Mouse (Mus musculus) ES-E14 (cell line): Measurements from ENCODE around the gene Ahsg. TPM values are rescaled to one million over a fixed set of nuclear protein-coding genes. Genes with fewer than 3 reads are reported as not detected.
A peak's percentile ranks its signal among the peaks of the same experiment; 100 is the strongest.

Experiments used
- DNase-seq: peaks from one replicate; pipeline ENCODE4 v3.0.0-alpha.2; 2013; ENCODE audit warnings: low read depth, low spot score
- H3K27ac ChIP-seq: 2 replicates; pipeline ENCODE4 v1.5.1; 2012; ENCODE audit warnings: low read depth, mild to moderate bottlenecking, low read length, moderate library complexity, mixed read lengths; ENCODE audit not compliant: poor library complexity, insufficient read depth, severe bottlenecking
- H3K36me3 ChIP-seq: 2 replicates; pipeline ENCODE4 v1.6.1; 2012; ENCODE audit warnings: mild to moderate bottlenecking, low read length, moderate library complexity, mixed read lengths; ENCODE audit not compliant: control insufficient read depth, poor library complexity, insufficient read depth, severe bottlenecking
- H3K4me1 ChIP-seq, 2 experiments: fragments of 150-350 bp in 1 of 2; sonication (generic) in 1 of 2; 2 replicates each; pipeline ENCODE4 v1.6.1; 2012; ENCODE audit warnings: low read length in 2 of 2, mild to moderate bottlenecking in 1 of 2, mixed read lengths in 1 of 2; ENCODE audit not compliant: control insufficient read depth in 2 of 2, insufficient read depth in 2 of 2, poor library complexity in 1 of 2
- H3K4me3 ChIP-seq, 2 experiments: fragments of 150-350 bp in 1 of 2; sonication (generic) in 1 of 2; 2 replicates each; pipeline ENCODE4 v1.5.1; 2012; ENCODE audit warnings: low read length in 2 of 2, low read depth in 1 of 2, mild to moderate bottlenecking in 1 of 2, mixed read lengths in 1 of 2; ENCODE audit not compliant: insufficient read depth in 1 of 2, poor library complexity in 1 of 2, severe bottlenecking in 1 of 2
- H3K9ac ChIP-seq: 2 replicates; pipeline ENCODE4 v1.6.1; 2012; ENCODE audit warnings: low read depth, mild to moderate bottlenecking, low read length, mixed read lengths; ENCODE audit not compliant: poor library complexity, insufficient read depth, severe bottlenecking
- H3K9me3 ChIP-seq: fragments of 150-350 bp; sonication (generic); 2 replicates; pipeline ENCODE4 v1.6.1; 2012; ENCODE audit warnings: low read depth, mild to moderate bottlenecking, low read length; ENCODE audit not compliant: control insufficient read depth, insufficient read depth
- CHD2 ChIP-seq: IDR thresholded peaks from 2 replicates; pipeline ENCODE4 v1.6.1; 2014; ENCODE audit warnings: mild to moderate bottlenecking, low read depth, low read length, inconsistent platforms
- HCFC1 ChIP-seq: IDR thresholded peaks from 2 replicates; pipeline ENCODE4 v1.6.1; 2012; ENCODE audit warnings: low read length, inconsistent platforms, borderline replicate concordance; ENCODE audit not compliant: insufficient read depth
- MAFK ChIP-seq: IDR thresholded peaks from 2 replicates; pipeline ENCODE4 v1.6.1; 2014; ENCODE audit warnings: mild to moderate bottlenecking, low read depth, low read length, inconsistent platforms; ENCODE audit not compliant: insufficient read depth
- ZC3H11A ChIP-seq: IDR thresholded peaks from 2 replicates; pipeline ENCODE4 v1.6.1; 2012; ENCODE audit warnings: low read depth, mild to moderate bottlenecking, inconsistent platforms, low read length, borderline replicate concordance
- ZNF384 ChIP-seq: IDR thresholded peaks from 2 replicates; pipeline ENCODE4 v1.6.1; 2012; ENCODE audit warnings: low read depth, low read length, inconsistent platforms
- in situ Hi-C, 2 experiments: fragments of 600-800 bp; cut with MboI; formaldehyde crosslinking; loops; one replicate each; pipeline ENCODE4 v1.15.1; 2025; ENCODE audit warnings: low sequenced_read_pairs in 2 of 2, inconsistent platforms in 1 of 2; ENCODE audit not compliant: unreplicated experiment in 2 of 2
- total RNA-seq: library from RNA; depleted of rRNA; stranded (reverse); fragments of 300-350 nt; gene quantifications from 2 replicates; pipeline ENCODE4 v1.2.3, GENCODE M21; 2012

Gene Ahsg
- total RNA-seq, 1 experiment, result 1.8 TPM

GRCm38 (mm10) chr16:22921761-22922160 lies 30.7 kb downstream of the Ahsg start:
- Histone ChIP-seq H3K27ac (no peak overlapping the region), H3K9ac (no peak overlapping the region), H3K36me3 (no peaks in the 10 kb centered on the region), H3K4me3 (no peak overlapping the region), H3K4me1 (peaks cover 0 to 13% of the 10 kb centered on the region in 2 experiments; a peak in 3 of 4 replicates), H3K9me3 (no peaks in the 10 kb centered on the region)
- TF ChIP-seq MAFK, result no peak
- no peak for TF ChIP-seq ZC3H11A
- no peak for TF ChIP-seq ZNF384
- in situ Hi-C loops, result no loop called here
- DNase-seq, result no peak

DNA sequence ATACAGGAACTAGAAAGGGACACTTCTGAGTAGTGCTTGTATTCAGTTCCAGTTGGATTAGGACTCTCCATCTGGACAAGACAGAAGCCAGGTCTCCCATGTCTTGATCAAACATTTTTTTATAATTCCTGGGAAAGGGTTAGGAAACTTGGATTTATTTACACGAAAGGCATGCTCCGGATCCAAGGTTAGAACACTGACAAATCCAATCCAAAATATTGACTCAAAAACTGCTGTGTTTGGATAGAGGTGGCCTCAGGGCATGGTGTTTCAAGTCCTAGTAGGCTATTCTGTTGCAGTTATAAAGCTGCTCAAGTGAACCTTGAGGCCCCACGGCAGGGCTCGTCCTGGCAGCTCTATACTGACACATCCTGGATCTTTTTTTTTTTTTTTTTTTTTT lies 31.4 kb downstream of the Ahsg start:
- no peak for TF ChIP-seq MAFK
- no peak for TF ChIP-seq HCFC1
- TF ChIP-seq ZC3H11A, result no peak
- no peak for TF ChIP-seq ZNF384
- no peak for TF ChIP-seq CHD2
- H3K27ac ChIP-seq, result no peak overlapping the region
- peaks cover 0 to 13% of the 10 kb centered on the region in 2 experiments; a peak in 3 of 4 replicates for H3K4me1 ChIP-seq
- DNase-seq, result no peak
- H3K9ac ChIP-seq, result no peak overlapping the region
- in situ Hi-C loops, result no loop called here
- H3K9me3 ChIP-seq, result no peaks in the 10 kb centered on the region
- H3K36me3 ChIP-seq, result no peaks in the 10 kb centered on the region
- H3K4me3 ChIP-seq, result no peak overlapping the region

- TF ChIP-seq ZC3H11A (no peak), ZNF384 (no peak), CHD2 (no peak), HCFC1 (no peak), MAFK (no peak)
- no peak overlapping the region for H3K9ac ChIP-seq
- no peaks in the 10 kb centered on the region for H3K36me3 ChIP-seq
- H3K4me1 ChIP-seq, result peaks cover 0 to 9% of the 10 kb centered on the region in 2 experiments; a peak in 2 of 4 replicates
- DNase-seq, result no peak
- H3K4me3 ChIP-seq, result no peak overlapping the region
- in situ Hi-C loops, result no loop called here
- no peak overlapping the region for H3K27ac ChIP-seq
- H3K9me3 ChIP-seq, result no peaks in the 10 kb centered on the region
Measured at GRCm38 (mm10) chr16:22929575-22929974, 38.5 kb downstream of the Ahsg start.

- H3K9ac ChIP-seq, result no peak overlapping the region
- no peaks in the 10 kb centered on the region for H3K9me3 ChIP-seq
- H3K4me1 ChIP-seq, result peaks cover 0 to 9% of the 10 kb centered on the region in 2 experiments; a peak in 2 of 4 replicates
- no peak for DNase-seq
- H3K36me3 ChIP-seq, result no peaks in the 10 kb centered on the region
- no peak for TF ChIP-seq ZNF384
- no peak for TF ChIP-seq ZC3H11A
- no peak for TF ChIP-seq MAFK
- no peak for TF ChIP-seq HCFC1
- no peak for TF ChIP-seq CHD2
- peak overlapping the region in 1 of 2 experiments; percentile 41; a peak in 1 of 4 replicates for H3K4me3 ChIP-seq
- no peak overlapping the region for H3K27ac ChIP-seq
- in situ Hi-C loops, result no loop called here
Measured at GRCm38 (mm10) chr16:22931431-22932200, 40.5 kb downstream of the Ahsg start.

DNA sequence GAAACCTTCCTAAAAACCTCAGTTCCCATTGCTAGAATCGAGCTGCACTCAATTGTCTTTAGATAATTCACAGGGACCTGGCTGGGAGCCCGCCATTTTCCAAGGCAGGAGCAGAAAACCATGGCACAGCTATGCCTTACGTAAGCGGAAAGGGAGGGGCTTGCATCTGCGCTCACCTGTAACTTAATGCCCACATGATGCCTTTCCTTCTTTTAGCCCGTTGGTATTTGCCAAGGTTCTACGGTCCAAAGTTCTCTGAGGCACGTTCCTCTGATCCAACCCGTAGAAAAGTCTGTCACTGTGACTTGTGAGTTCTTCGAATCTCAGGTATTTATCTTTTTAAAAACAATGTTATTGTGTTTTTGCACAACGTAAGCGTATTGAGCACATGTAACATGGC lies 46.6 kb downstream of the Ahsg start:
- in situ Hi-C loops, result no loop called here
- no peak overlapping the region for H3K27ac ChIP-seq
- H3K36me3 ChIP-seq, result no peaks in the 10 kb centered on the region
- TF ChIP-seq ZNF384 (no peak), HCFC1 (no peak), ZC3H11A (no peak), CHD2 (no peak), MAFK (no peak)
- no peak overlapping the region for H3K4me3 ChIP-seq
- H3K9ac ChIP-seq, result no peak overlapping the region
- no peak for DNase-seq
- no peaks in the 10 kb centered on the region for H3K4me1 ChIP-seq
- no peaks in the 10 kb centered on the region for H3K9me3 ChIP-seq
